Mouse (Mus musculus): Measurements from ENCODE around the gene Proser2. TPM values are rescaled to one million over a fixed set of nuclear protein-coding genes. Genes with fewer than 3 reads are reported as not detected.

The Proser2 gene
- polyA plus RNA-seq, 1 experiment from 2014 or later, result 5.9 TPM

DNA sequence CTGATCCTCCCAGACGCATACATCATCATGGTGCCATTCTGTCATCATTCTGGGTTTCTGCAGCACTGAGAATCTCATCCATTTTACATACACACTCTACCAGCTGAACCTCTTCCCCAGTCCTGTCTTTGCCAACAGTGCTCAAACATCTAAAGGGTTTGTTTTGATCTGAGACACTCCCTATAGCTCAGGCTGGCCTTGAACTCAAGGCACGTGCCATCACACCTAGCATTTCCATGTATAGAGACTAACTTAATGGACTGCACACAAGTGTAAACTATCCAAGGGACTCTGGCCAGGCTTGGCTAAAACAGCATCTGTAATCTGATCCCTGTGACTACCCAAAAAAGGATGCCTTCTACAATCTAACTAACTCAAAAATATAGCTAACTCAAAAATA is 70.7 kb downstream of the Proser2 start:
- Histone ChIP-seq H3K9me3 (ENCODE audit: low read depth, low read length) (no peaks in the 10 kb centered on the region), H3K9ac (no peak overlapping the region), H3K27ac (ENCODE audit: low read depth) (no peak overlapping the region), H3K4me1 (ENCODE audit: insufficient read depth) (no peaks in the 10 kb centered on the region), H3K36me3 (ENCODE audit: insufficient read depth) (peaks cover 25% of the 10 kb centered on the region), H3K4me2 (no peak overlapping the region), H3K4me3 (ENCODE audit: low read depth, low read length) (no peak overlapping the region), H3K27me3 (ENCODE audit: insufficient read depth, low read length) (no peaks in the 10 kb centered on the region)
- TF ChIP-seq CTCF (IDR thresholded peaks at IDR 0.05; ENCODE audit: low read depth), result no peak
- no peak for ATAC-seq (ENCODE audit: insufficient read depth)
- no peak for DNase-seq
- WGBS, result 62% methylated on average over 2 of the region's 2 CpGs

- 92% methylated on average over 3 of the region's 3 CpGs for WGBS
- Histone ChIP-seq H3K4me3 (ENCODE audit: low read depth, low read length) (no peak overlapping the region), H3K27me3 (ENCODE audit: insufficient read depth, low read length) (no peaks in the 10 kb centered on the region), H3K4me1 (ENCODE audit: insufficient read depth) (no peaks in the 10 kb centered on the region), H3K4me2 (no peak overlapping the region), H3K36me3 (ENCODE audit: insufficient read depth) (peaks cover 45% of the 10 kb centered on the region), H3K9me3 (ENCODE audit: low read depth, low read length) (no peaks in the 10 kb centered on the region), H3K27ac (ENCODE audit: low read depth) (no peak overlapping the region), H3K9ac (no peak overlapping the region)
- DNase-seq, result no peak
- TF ChIP-seq CTCF (IDR thresholded peaks at IDR 0.05; ENCODE audit: low read depth), result no peak
- no peak for ATAC-seq (ENCODE audit: insufficient read depth)
These were observed 73.5 kb downstream of the Proser2 start for GRCm38 (mm10) chr2:6056518-6056917.

- peaks cover 55% of the 10 kb centered on the region for H3K36me3 ChIP-seq (ENCODE audit: insufficient read depth)
- H3K27ac ChIP-seq (ENCODE audit: low read depth), result no peak overlapping the region
- no peak for TF ChIP-seq CTCF (IDR thresholded peaks at IDR 0.05; ENCODE audit: low read depth)
- no peaks in the 10 kb centered on the region for H3K27me3 ChIP-seq (ENCODE audit: insufficient read depth, low read length)
- 90% methylated on average over 11 of the region's 11 CpGs for WGBS
- H3K4me2 ChIP-seq, result no peak overlapping the region
- no peak for DNase-seq
- no peak overlapping the region for H3K4me3 ChIP-seq (ENCODE audit: low read depth, low read length)
- no peaks in the 10 kb centered on the region for H3K9me3 ChIP-seq (ENCODE audit: low read depth, low read length)
- no peaks in the 10 kb centered on the region for H3K4me1 ChIP-seq (ENCODE audit: insufficient read depth)
- no peak for ATAC-seq (ENCODE audit: insufficient read depth)
- no peak overlapping the region for H3K9ac ChIP-seq
These were observed 74.5 kb downstream of the Proser2 start for GRCm38 (mm10) chr2:6055466-6055865.

DNA sequence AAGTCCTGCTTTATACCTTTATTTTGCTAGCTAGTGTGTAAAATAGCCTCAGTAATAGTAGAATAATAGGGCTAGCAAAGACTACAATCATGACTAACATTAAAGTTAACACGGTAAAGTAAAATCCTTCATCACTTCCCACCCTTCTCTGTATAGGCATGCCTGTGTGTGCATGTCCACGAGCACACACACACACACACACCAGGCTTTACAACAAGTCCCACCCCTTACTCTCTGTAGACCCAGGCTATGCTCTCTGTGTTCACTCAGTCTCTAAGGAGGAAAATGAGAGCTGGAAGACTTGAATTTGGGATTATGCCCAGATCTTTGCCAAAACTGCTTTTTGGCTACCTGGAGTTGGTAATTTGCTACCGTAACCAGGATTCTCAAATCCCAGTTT is 81.0 kb downstream of the Proser2 start:
- Histone ChIP-seq H3K9ac (no peak overlapping the region), H3K27me3 (ENCODE audit: insufficient read depth, low read length) (no peaks in the 10 kb centered on the region), H3K27ac (ENCODE audit: low read depth) (no peak overlapping the region), H3K4me1 (ENCODE audit: insufficient read depth) (no peaks in the 10 kb centered on the region), H3K9me3 (ENCODE audit: low read depth, low read length) (no peaks in the 10 kb centered on the region), H3K4me2 (no peak overlapping the region), H3K36me3 (ENCODE audit: insufficient read depth) (peaks cover 56% of the 10 kb centered on the region), H3K4me3 (ENCODE audit: low read depth, low read length) (no peak overlapping the region)
- no peak for TF ChIP-seq CTCF (IDR thresholded peaks at IDR 0.05; ENCODE audit: low read depth)
- ATAC-seq (ENCODE audit: insufficient read depth) (no peak), DNase-seq (no peak)
- 81% methylated on average over 3 of the region's 3 CpGs for WGBS

GRCm38 (mm10) chr2:6048570-6048969 is 81.4 kb downstream of the Proser2 start:
- Histone ChIP-seq H3K9ac (no peak overlapping the region), H3K36me3 (ENCODE audit: insufficient read depth) (peaks cover 59% of the 10 kb centered on the region), H3K27me3 (ENCODE audit: insufficient read depth, low read length) (no peaks in the 10 kb centered on the region), H3K4me2 (no peak overlapping the region), H3K4me1 (ENCODE audit: insufficient read depth) (no peaks in the 10 kb centered on the region), H3K4me3 (ENCODE audit: low read depth, low read length) (no peak overlapping the region), H3K9me3 (ENCODE audit: low read depth, low read length) (no peaks in the 10 kb centered on the region), H3K27ac (ENCODE audit: low read depth) (no peak overlapping the region)
- no peak for TF ChIP-seq CTCF (IDR thresholded peaks at IDR 0.05; ENCODE audit: low read depth)
- DNase-seq (no peak), ATAC-seq (ENCODE audit: insufficient read depth) (peak; percentile 60; the same call in 1 of the 2 replicates)
- WGBS, result 53% methylated on average over 4 of the region's 4 CpGs

Other genes starting within 250 kb of the Proser2 start
- gene Sec61a2, start 234.8 kb downstream of the Proser2 start, polyA plus RNA-seq (2014; fragmentation: Nextera tagmentation; extraction: Ambion mirVana), result 72.6 and 74.0 TPM in 2 replicates
- 3.5 and 3.8 TPM in 2 replicates for gene Dhtkd1, start 187.4 kb downstream of the Proser2 start, polyA plus RNA-seq (2014; fragmentation: Nextera tagmentation; extraction: Ambion mirVana)
- 11.6 and 11.7 TPM in 2 replicates for gene Upf2, start 178.7 kb downstream of the Proser2 start, polyA plus RNA-seq (2014; fragmentation: Nextera tagmentation; extraction: Ambion mirVana)
- gene Echdc3, start 82.8 kb upstream of the Proser2 start, polyA plus RNA-seq (2014; fragmentation: Nextera tagmentation; extraction: Ambion mirVana), result 6.1 and 8.1 TPM in 2 replicates
- gene Usp6nl, start 192.5 kb upstream of the Proser2 start, polyA plus RNA-seq (2014; fragmentation: Nextera tagmentation; extraction: Ambion mirVana), result 15.3 and 16.7 TPM in 2 replicates